In genomic region chr4:153616938-153617337, GRCm38 (mm10) we compare ENCODE assay signal across 11 mouse cellular contexts.
"Had no signal": no experiment of that assay in that cellular context is flagged by ENCODE, and none has a peak within 500 bp of the region (broad histone marks: within the 10 kb centered on the region; RNA-seq: fewer than 3 reads in every experiment).

No protein-coding gene starts in this region.

- DNase-seq: kidney, adult 18-20 months; kidney, postnatal 14 days; left cerebral cortex, postnatal 4 days; thymus, adult 18-20 months; thymus, postnatal 14 days had no signal

- H3K4me1 ChIP-seq: kidney, embryonic 15.5 days; limb, embryonic 13.5 days; liver, embryonic 15.5 days; midbrain, embryonic 12.5 days had no signal

- H3K9ac ChIP-seq: kidney, embryonic 15.5 days; limb, embryonic 13.5 days; liver, embryonic 15.5 days; midbrain, embryonic 12.5 days had no signal

- H3K36me3 ChIP-seq: kidney, embryonic 15.5 days; limb, embryonic 13.5 days; liver, embryonic 15.5 days; midbrain, embryonic 12.5 days had no signal

- H3K27me3 ChIP-seq: kidney, embryonic 15.5 days; limb, embryonic 13.5 days; liver, embryonic 15.5 days; midbrain, embryonic 12.5 days had no signal

- H3K4me2 ChIP-seq: kidney, embryonic 15.5 days; limb, embryonic 13.5 days; liver, embryonic 11.5 days; liver, embryonic 15.5 days; midbrain, embryonic 12.5 days had no signal

- H3K9me3 ChIP-seq: kidney, embryonic 15.5 days; limb, embryonic 13.5 days; liver, embryonic 15.5 days; midbrain, embryonic 12.5 days had no signal

- H3K4me3 ChIP-seq: kidney, embryonic 15.5 days; limb, embryonic 13.5 days; liver, embryonic 15.5 days; midbrain, embryonic 12.5 days had no signal

- ATAC-seq: midbrain, embryonic 16.5 days had no signal

- H3K27ac ChIP-seq: kidney, embryonic 15.5 days; limb, embryonic 13.5 days; liver, embryonic 15.5 days; midbrain, embryonic 12.5 days had no signal
